ENCODE assay signal across 16 mouse cellular contexts in the genomic region with DNA sequence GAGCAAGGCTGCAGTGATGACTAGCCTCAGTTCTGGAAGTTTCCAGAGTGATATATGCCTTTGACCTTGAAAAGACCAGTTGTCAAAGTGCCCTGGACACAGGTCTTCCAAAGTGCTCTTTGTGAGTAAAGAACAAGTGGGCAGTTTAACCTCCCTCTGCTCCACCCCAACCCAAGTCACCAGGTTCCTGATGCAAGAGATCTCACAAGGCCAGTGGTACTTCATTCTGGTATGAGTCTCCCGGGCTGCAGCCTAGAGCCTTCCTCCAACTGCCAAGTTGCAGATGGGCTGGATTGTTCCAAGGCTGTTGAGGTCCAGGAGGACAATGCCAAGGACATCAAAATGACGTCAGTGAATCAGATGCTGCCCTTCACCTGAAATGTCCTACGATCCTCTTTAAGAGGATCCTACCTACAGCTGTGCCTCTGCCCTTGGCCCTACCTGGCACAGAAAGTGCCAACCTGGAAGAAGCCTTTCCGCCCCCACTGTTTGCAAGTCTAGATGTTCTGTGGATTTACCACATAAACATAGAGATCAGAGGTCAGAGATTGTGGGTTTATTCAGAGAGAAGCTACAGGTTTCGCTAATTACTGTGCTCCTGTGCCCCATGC.
"Had no signal": no experiment of that assay in that cellular context is flagged by ENCODE, and none has a peak within 500 bp of the region (broad histone marks: within the 10 kb centered on the region; RNA-seq: fewer than 3 reads in every experiment).

No protein-coding gene starts in this region.

- H3K4me1 ChIP-seq: limb, embryonic 15.5 days; liver, embryonic 15.5 days; midbrain, embryonic 15.5 days; neural tube, embryonic 13.5 days had no signal

- DNase-seq: kidney, adult 11 months; kidney, adult 9 months; kidney, postnatal 36 days; layer of hippocampus, adult 9-11 months; layer of hippocampus, postnatal 36 days; lung, embryonic 14.5 days; lung, postnatal 10 days; lung, postnatal 4 days; thymus, postnatal 14 days had no signal

- H3K27me3 ChIP-seq: limb, embryonic 15.5 days; liver, embryonic 15.5 days; midbrain, embryonic 15.5 days; neural tube, embryonic 13.5 days had no signal

- H3K27ac ChIP-seq: kidney, postnatal 0 days; limb, embryonic 15.5 days; liver, embryonic 15.5 days; midbrain, embryonic 10.5 days; midbrain, embryonic 15.5 days; neural tube, embryonic 13.5 days; stomach, postnatal 0 days had no signal

- H3K36me3 ChIP-seq: limb, embryonic 15.5 days; liver, embryonic 15.5 days; midbrain, embryonic 10.5 days; midbrain, embryonic 15.5 days; neural tube, embryonic 13.5 days had no signal

- H3K9ac ChIP-seq: limb, embryonic 15.5 days; liver, embryonic 15.5 days; lung, embryonic 14.5 days; midbrain, embryonic 15.5 days; neural tube, embryonic 13.5 days had no signal

- H3K4me2 ChIP-seq: limb, embryonic 15.5 days; liver, embryonic 15.5 days; lung, embryonic 14.5 days; midbrain, embryonic 15.5 days; neural tube, embryonic 13.5 days had no signal

- H3K4me3 ChIP-seq: limb, embryonic 15.5 days; liver, embryonic 15.5 days; midbrain, embryonic 10.5 days; midbrain, embryonic 15.5 days; neural tube, embryonic 13.5 days had no signal

- H3K9me3 ChIP-seq: limb, embryonic 15.5 days; liver, embryonic 15.5 days; midbrain, embryonic 10.5 days; midbrain, embryonic 15.5 days; neural tube, embryonic 13.5 days had no signal

- ATAC-seq: midbrain, embryonic 15.5 days had no signal
